Mouse (Mus musculus) forebrain, embryonic 13.5 days (tissue): ENCODE data around the gene Atf1. TPM values are rescaled to one million over a fixed set of nuclear protein-coding genes. Genes with fewer than 3 reads are reported as not detected.

Experiments used
- ATAC-seq: fragments of 200-750 bp; cut with Nextera tagmentation; 2 replicates; pipeline ENCODE4 v1.8.0; 2017
- H3K27ac ChIP-seq: fragments of 300-500 bp; sonication (generic); 2 replicates; pipeline ENCODE4 v1.5.1; 2015; ENCODE audit warnings: inconsistent platforms, mild to moderate bottlenecking, moderate library complexity
- H3K27me3 ChIP-seq: fragments of 300-500 bp; sonication (generic); 2 replicates; pipeline ENCODE4 v1.6.1; 2015; ENCODE audit warnings: mild to moderate bottlenecking, inconsistent platforms
- H3K36me3 ChIP-seq: fragments of 300-500 bp; sonication (generic); 2 replicates; pipeline ENCODE4 v1.6.1; 2015; ENCODE audit warnings: mild to moderate bottlenecking, inconsistent platforms; ENCODE audit not compliant: poor library complexity, severe bottlenecking
- H3K4me1 ChIP-seq: fragments of 300-500 bp; sonication (generic); 2 replicates; pipeline ENCODE4 v1.6.1; 2015; ENCODE audit warnings: inconsistent platforms
- H3K4me2 ChIP-seq: fragments of 300-500 bp; sonication (generic); 2 replicates; pipeline ENCODE4 v1.6.1; 2015; ENCODE audit warnings: inconsistent platforms, mild to moderate bottlenecking, moderate library complexity
- H3K4me3 ChIP-seq: fragments of 300-500 bp; sonication (generic); 2 replicates; pipeline ENCODE4 v1.5.1; 2015; ENCODE audit warnings: mild to moderate bottlenecking, inconsistent platforms
- H3K9ac ChIP-seq: fragments of 300-500 bp; sonication (generic); 2 replicates; pipeline ENCODE4 v1.6.1; 2015; ENCODE audit warnings: mild to moderate bottlenecking, inconsistent platforms
- H3K9me3 ChIP-seq: fragments of 300-500 bp; sonication (generic); replicated peaks from 2 replicates; pipeline ENCODE4 v1.6.1; 2016; ENCODE audit warnings: inconsistent platforms
- WGBS: fragments of 180-500 bp; shearing (Covaris S2); methylation state at CpG from one replicate; pipeline ENCODE4 v1.1.7; 2015; 5-methylcytosine and 5-hydroxymethylcytosine counted together
- polyA plus RNA-seq: library from polyadenylated mRNA; unstranded; fragments of >200 nt; fragmentation: Nextera tagmentation; extraction: Ambion mirVana; gene quantifications from 2 replicates; pipeline ENCODE4 v1.2.1, GENCODE M21; 2015

Atf1 gene
- polyA plus RNA-seq, 1 experiment from 2014 or later, result 27.8 TPM

GRCm38 (mm10) chr15:100219396-100219795 is 8.2 kb upstream of the Atf1 start:
- H3K27ac ChIP-seq, result no peak overlapping the region
- no peaks in the 10 kb centered on the region for H3K27me3 ChIP-seq
- no peak overlapping the region for H3K9ac ChIP-seq
- H3K9me3 ChIP-seq, result peaks cover 8% of the 10 kb centered on the region
- WGBS, result 78% methylated on average over 1 of the region's 1 CpGs
- ATAC-seq, result no peak
- H3K4me3 ChIP-seq, result no peak overlapping the region
- H3K4me1 ChIP-seq, result no peaks in the 10 kb centered on the region
- H3K36me3 ChIP-seq, result peaks cover 45% of the 10 kb centered on the region
- no peak overlapping the region for H3K4me2 ChIP-seq

GRCm38 (mm10) chr15:100220916-100221315 is 6.7 kb upstream of the Atf1 start:
- Histone ChIP-seq H3K27ac (no peak overlapping the region), H3K4me2 (no peak overlapping the region), H3K9ac (no peak overlapping the region), H3K4me3 (no peak overlapping the region), H3K9me3 (peaks cover 8% of the 10 kb centered on the region), H3K4me1 (no peaks in the 10 kb centered on the region), H3K36me3 (peaks cover 36% of the 10 kb centered on the region), H3K27me3 (no peaks in the 10 kb centered on the region)
- WGBS, result 84% methylated on average over 7 of the region's 7 CpGs
- no peak for ATAC-seq

DNA sequence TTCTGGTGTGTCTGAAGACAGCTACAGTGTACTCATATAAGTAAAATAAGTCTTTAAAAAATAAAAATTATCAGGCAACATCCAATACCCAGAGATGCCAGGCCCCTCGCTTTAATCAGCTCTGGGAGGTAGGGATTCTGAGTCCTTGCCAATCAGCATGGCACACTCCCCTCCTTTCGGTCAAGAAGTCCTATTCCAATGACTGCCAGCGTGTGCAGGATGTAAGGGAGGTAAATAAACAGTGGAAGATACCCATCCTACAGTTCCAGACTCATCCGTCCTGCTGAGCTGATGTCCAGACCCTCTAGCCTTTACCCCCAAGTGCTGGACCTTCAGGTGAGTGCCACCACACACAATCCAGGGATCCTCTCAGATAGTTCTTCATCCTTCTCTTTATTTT is 2.2 kb upstream of the Atf1 start:
- ATAC-seq, result no peak
- Histone ChIP-seq H3K4me2 (no peak overlapping the region), H3K9me3 (peaks cover 8% of the 10 kb centered on the region), H3K27me3 (no peaks in the 10 kb centered on the region), H3K4me3 (no peak overlapping the region), H3K27ac (no peak overlapping the region), H3K4me1 (peaks cover 24% of the 10 kb centered on the region), H3K9ac (no peak overlapping the region), H3K36me3 (peaks cover 15% of the 10 kb centered on the region)
- WGBS, result 97% methylated on average over 4 of the region's 4 CpGs

- H3K27me3 ChIP-seq, result no peaks in the 10 kb centered on the region
- H3K9ac ChIP-seq, result no peak overlapping the region
- WGBS, result 93% methylated on average over 1 of the region's 1 CpGs
- peaks cover 15% of the 10 kb centered on the region for H3K36me3 ChIP-seq
- no peak overlapping the region for H3K27ac ChIP-seq
- H3K9me3 ChIP-seq, result peaks cover 8% of the 10 kb centered on the region
- peaks cover 29% of the 10 kb centered on the region for H3K4me1 ChIP-seq
- H3K4me2 ChIP-seq, result no peak overlapping the region
- ATAC-seq, result no peak
- H3K4me3 ChIP-seq, result no peak overlapping the region
These were observed 1.7 kb upstream of the Atf1 start for GRCm38 (mm10) chr15:100225891-100226290.

DNA sequence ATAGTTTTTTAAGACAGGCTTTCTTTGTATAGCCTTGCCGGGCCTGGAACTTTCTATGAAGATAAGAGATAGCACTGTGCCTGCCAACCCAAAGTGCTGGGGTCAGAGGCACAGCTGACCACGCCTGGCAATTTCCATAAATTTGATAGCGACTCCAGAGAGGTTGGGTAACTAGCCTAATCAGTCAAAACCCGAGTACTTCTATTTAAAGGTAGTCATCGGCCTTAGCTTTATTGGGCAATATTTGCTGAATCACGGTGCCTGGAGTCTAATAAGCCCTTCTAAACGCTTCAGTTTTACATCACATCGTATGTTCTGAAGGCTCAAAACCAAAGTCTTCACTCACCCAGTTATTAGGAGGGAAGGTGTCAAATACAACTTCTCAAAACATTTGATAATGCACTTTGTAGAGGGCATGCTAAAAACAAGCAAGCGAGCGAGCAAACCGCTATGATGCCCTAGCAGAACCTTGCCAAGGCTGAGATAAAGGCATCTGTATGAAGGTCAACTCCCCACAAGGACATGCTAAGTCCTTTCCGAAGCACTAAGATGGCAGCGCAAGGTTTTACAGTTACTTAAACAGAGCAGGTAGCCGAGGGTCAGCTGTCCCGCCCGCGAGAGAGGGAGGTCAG is 472 bp upstream of the Atf1 start:
- no peaks in the 10 kb centered on the region for H3K27me3 ChIP-seq
- peak; percentile 67 for ATAC-seq
- peaks cover 30% of the 10 kb centered on the region for H3K4me1 ChIP-seq
- H3K9ac ChIP-seq, result peak overlapping the region; percentile 98
- peak overlapping the region; percentile 70 for H3K4me2 ChIP-seq
- peaks cover 15% of the 10 kb centered on the region for H3K36me3 ChIP-seq
- 7% methylated on average over 17 of the region's 17 CpGs for whole genome bisulfite sequencing
- peaks cover 8% of the 10 kb centered on the region for H3K9me3 ChIP-seq
- peak overlapping the region; percentile 100 for H3K27ac ChIP-seq
- peak overlapping the region; percentile 81 for H3K4me3 ChIP-seq

DNA sequence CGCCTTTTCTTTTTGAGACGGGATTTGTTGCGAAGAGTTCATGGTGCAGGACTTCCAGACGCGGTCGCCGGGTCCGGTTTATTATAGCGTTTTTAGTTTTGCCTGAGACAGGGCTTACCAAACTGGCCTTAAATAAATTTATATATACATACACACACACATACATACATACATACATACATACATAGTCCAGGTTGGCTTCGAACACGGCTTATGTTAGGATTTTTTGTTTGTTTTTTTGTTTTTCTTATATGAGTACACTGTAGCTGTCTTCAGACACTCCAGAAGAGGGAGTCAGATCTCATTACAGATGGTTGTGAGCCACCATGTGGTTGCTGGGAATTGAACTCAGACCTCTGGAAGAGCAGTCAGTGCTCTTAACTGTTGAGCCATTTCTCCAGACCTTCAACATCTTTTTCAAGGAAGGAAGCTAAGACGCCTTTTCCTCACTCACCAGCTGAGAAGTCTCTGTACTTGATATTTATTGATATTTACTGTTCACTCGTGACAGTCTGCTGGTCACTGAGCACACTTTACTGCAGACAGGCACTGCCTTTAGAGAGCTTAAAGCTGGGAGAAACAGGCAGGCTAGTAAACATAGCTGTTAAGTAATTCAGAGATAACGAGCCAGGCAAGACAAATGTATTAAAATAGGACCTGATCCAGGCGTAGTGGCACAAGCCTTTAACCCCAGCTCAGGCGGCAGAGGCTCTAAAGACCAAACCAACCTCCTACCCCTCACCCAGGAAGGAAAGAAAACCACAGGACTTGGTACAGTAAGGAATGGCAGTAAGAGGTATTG is 1.1 kb downstream of the Atf1 start:
- Histone ChIP-seq H3K27ac (peak overlapping the region; percentile 100), H3K4me3 (peak overlapping the region; percentile 81), H3K9me3 (no peaks in the 10 kb centered on the region), H3K4me2 (peak overlapping the region; percentile 70), H3K36me3 (peaks cover 18% of the 10 kb centered on the region), H3K27me3 (no peaks in the 10 kb centered on the region), H3K4me1 (peaks cover 30% of the 10 kb centered on the region), H3K9ac (peak overlapping the region; percentile 98)
- 13% methylated on average over 16 of the region's 16 CpGs for WGBS
- ATAC-seq, result peak; percentile 20; the same call in 1 of the 2 replicates

DNA sequence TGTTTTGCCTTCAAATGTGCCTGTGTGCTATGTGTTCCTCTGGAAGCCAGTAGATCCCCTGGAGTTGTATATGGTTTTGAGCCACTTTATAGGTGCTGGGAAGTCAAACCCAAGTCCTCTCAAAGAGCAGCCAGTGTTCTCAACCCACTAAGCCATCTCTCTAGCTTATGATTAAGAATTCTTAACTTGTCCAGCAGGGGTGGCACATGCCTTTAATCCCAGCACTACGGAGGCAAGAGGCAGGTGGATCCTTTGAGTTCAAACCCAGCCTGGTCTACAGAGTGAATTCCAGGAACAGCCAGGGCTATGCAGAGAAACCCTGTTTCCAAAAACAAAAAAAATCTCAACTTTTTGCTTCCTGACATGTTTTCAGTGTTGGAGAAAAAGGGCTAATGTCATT is 3.0 kb downstream of the Atf1 start:
- Histone ChIP-seq H3K4me2 (no peak overlapping the region), H3K27ac (no peak overlapping the region), H3K4me1 (peaks cover 30% of the 10 kb centered on the region), H3K4me3 (no peak overlapping the region), H3K36me3 (peaks cover 31% of the 10 kb centered on the region), H3K27me3 (no peaks in the 10 kb centered on the region), H3K9ac (no peak overlapping the region), H3K9me3 (no peaks in the 10 kb centered on the region)
- ATAC-seq, result no peak
- WGBS, result 59% methylated on average over 1 of the region's 1 CpGs

DNA sequence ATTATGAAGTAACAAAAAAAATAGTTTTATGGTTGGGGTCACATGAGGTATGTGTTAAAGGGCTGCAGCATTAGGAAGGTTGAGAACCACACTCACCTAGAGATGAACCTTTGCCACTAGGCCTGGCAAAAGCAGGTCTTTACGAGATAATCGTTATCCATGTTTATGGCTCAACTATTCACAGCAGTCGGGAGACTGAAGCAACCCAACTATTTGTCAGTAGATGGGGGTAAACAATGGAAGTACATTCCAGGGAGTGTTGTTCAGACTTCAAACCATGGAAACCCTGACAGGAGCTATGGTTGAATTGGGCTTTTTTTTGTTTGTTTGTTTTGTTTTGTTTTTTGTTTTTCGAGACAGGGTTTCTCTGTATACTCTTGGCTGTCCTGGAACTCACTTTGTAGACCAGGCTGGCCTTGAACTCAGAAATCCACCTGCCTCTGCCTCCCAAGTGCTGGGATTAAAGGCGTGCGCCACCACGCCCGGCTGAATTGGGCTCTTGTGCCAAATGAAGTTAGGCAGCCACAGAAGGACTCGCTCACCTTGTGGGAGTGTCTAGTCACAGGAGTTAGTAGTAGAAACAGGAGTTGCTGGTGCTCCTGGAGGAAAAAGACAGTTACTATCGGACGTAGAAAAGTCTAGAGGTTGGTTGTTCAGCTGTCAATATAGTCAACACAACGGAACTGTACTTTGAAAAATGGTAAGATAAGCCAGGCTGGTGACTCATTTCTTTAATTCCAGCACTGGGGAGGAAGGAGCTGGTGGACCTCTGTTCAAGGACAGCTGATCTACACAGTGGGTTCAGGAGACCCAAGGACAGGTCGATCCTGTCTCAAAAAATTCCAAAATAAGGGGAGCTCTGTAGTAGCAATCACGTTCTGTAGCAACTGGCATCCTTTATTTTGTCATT is 4.3 kb downstream of the Atf1 start:
- H3K27ac ChIP-seq, result no peak overlapping the region
- H3K4me3 ChIP-seq, result no peak overlapping the region
- peaks cover 25% of the 10 kb centered on the region for H3K4me1 ChIP-seq
- H3K9ac ChIP-seq, result no peak overlapping the region
- WGBS, result 88% methylated on average over 14 of the region's 14 CpGs
- H3K36me3 ChIP-seq, result peaks cover 42% of the 10 kb centered on the region
- no peaks in the 10 kb centered on the region for H3K27me3 ChIP-seq
- no peaks in the 10 kb centered on the region for H3K9me3 ChIP-seq
- no peak overlapping the region for H3K4me2 ChIP-seq
- no peak for ATAC-seq

DNA sequence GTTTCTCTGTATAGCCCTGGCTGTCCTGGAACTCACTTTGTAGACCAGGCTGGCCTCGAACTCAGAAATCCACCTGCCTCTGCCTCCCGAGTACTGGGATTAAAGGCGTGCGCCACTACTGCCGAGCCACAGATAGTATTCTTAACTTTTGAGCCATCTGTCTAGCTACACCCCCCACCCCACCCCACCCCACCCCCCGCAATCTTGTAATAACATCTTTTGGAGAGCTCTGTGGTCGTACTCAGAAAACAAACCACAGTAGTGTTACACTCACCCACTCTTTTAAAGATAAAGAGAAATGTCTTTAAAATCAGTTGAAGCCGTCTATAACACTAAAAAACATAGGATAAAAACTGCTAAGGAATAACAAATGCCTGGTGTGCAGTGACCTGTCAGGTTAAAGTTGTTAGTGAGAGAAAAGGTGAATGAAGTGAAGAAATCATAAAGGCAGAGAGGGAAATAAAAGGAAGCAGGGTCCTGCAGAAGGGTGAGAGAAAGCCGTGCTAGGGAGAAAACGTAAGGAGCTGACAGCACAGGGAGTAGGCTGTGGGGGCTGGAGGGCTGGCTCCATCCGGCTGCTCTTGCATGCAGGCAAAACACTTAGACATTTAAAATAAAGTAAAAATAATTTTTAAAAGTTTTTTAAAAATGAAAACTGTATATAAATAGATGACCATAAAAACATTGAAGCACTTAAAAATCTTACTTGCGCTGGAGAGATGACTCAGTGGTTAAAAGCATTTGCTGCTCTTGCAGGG is 7.8 kb downstream of the Atf1 start:
- Histone ChIP-seq H3K36me3 (peaks cover 72% of the 10 kb centered on the region), H3K27me3 (no peaks in the 10 kb centered on the region), H3K27ac (no peak overlapping the region), H3K4me2 (no peak overlapping the region), H3K9me3 (no peaks in the 10 kb centered on the region), H3K4me3 (no peak overlapping the region), H3K4me1 (peaks cover 6% of the 10 kb centered on the region), H3K9ac (no peak overlapping the region)
- 91% methylated on average over 12 of the region's 12 CpGs for WGBS
- ATAC-seq, result no peak

- 94% methylated on average over 6 of the region's 6 CpGs for WGBS
- peaks cover 87% of the 10 kb centered on the region for H3K36me3 ChIP-seq
These were observed 9.3 kb downstream of the Atf1 start for GRCm38 (mm10) chr15:100236952-100237351.

GRCm38 (mm10) chr15:100241780-100242179 is 14.2 kb downstream of the Atf1 start:
- no peak overlapping the region for H3K9ac ChIP-seq
- H3K9me3 ChIP-seq, result no peaks in the 10 kb centered on the region
- H3K4me1 ChIP-seq, result no peaks in the 10 kb centered on the region
- no peaks in the 10 kb centered on the region for H3K27me3 ChIP-seq
- peaks cover 92% of the 10 kb centered on the region for H3K36me3 ChIP-seq
- no peak overlapping the region for H3K27ac ChIP-seq
- ATAC-seq, result no peak
- no peak overlapping the region for H3K4me2 ChIP-seq
- no peak overlapping the region for H3K4me3 ChIP-seq
- WGBS, result 95% methylated on average over 6 of the region's 6 CpGs

More at GRCm38 (mm10) chr15:100236952-100237351, 9.3 kb downstream of the Atf1 start:
- Histone ChIP-seq H3K9me3 (no peaks in the 10 kb centered on the region), H3K4me3 (no peak overlapping the region), H3K9ac (no peak overlapping the region), H3K27me3 (no peaks in the 10 kb centered on the region), H3K27ac (no peak overlapping the region), H3K4me2 (no peak overlapping the region), H3K4me1 (no peaks in the 10 kb centered on the region)
- ATAC-seq, result no peak
